Mouse (Mus musculus): ENCODE measurements around the gene Fcrl5. TPM values are rescaled to one million over a fixed set of nuclear protein-coding genes. Genes with fewer than 3 reads are reported as not detected.

Gene Fcrl5
- polyA plus RNA-seq (2015; fragmentation: Nextera tagmentation; extraction: Ambion mirVana): not detected in 2 replicates

GRCm38 (mm10) chr3:87435479-87435878 is at the start of gene Fcrl5:
Gene Fcrl5, plus strand, starts transcription at chr3:87435773.

GRCm38 (mm10) chr3:87525043-87525836 is 89.7 kb downstream of the Fcrl5 start, which contains the start of gene Etv3:
Gene Etv3, plus strand, starts transcription at chr3:87525407.

Other genes with a start within 250 kb of the Fcrl5 start
- 6.0 and 6.2 TPM in 2 replicates for gene Fcrls, start 172.0 kb upstream of the Fcrl5 start, polyA plus RNA-seq (2015; fragmentation: Nextera tagmentation; extraction: Ambion mirVana)
- 0.19 and 2.0 TPM in 2 replicates for gene Cd5l, start 77.9 kb upstream of the Fcrl5 start, polyA plus RNA-seq (2015; fragmentation: Nextera tagmentation; extraction: Ambion mirVana)
- gene Fcrl1, start 59.4 kb upstream of the Fcrl5 start, polyA plus RNA-seq (2015; fragmentation: Nextera tagmentation; extraction: Ambion mirVana): 0.25 and 0.33 TPM in 2 replicates
- 8.4 and 8.9 TPM in 2 replicates for gene Etv3, start 89.6 kb downstream of the Fcrl5 start, polyA plus RNA-seq (2015; fragmentation: Nextera tagmentation; extraction: Ambion mirVana)
- 7.7 and 8.5 TPM in 2 replicates for gene Arhgef11, start 181.8 kb downstream of the Fcrl5 start, polyA plus RNA-seq (2015; fragmentation: Nextera tagmentation; extraction: Ambion mirVana)

All from urinary bladder, postnatal 0 days (tissue).